Mouse (Mus musculus) lung, postnatal 0 days (tissue): ENCODE data around the gene Eif3c. TPM values are rescaled to one million over a fixed set of nuclear protein-coding genes. Genes with fewer than 3 reads are reported as not detected.

Source experiments
- ATAC-seq: fragments of 200-750 bp; cut with Nextera tagmentation; 2 replicates; pipeline ENCODE4 v1.8.0; 2017; ENCODE audit warnings: moderate library complexity
- DNase-seq: peaks from one replicate; pipeline ENCODE4 v3.0.0-alpha.2; 2016; ENCODE audit warnings: low spot score
- H3K27ac ChIP-seq: fragments of 300-500 bp; sonication (generic); 2 replicates; pipeline ENCODE4 v1.5.1; 2014; ENCODE audit warnings: antibody characterized with exemption, mild to moderate bottlenecking, low read length, mixed read lengths
- H3K27me3 ChIP-seq: fragments of 300-500 bp; sonication (generic); replicated peaks from 2 replicates; pipeline ENCODE4 v1.6.1; 2014; ENCODE audit warnings: low read length, mixed read lengths; ENCODE audit not compliant: insufficient read depth
- H3K36me3 ChIP-seq: fragments of 300-500 bp; sonication (generic); 2 replicates; pipeline ENCODE4 v1.6.1; 2014; ENCODE audit warnings: low read length, mixed read lengths; ENCODE audit not compliant: insufficient read depth
- H3K4me1 ChIP-seq: fragments of 300-500 bp; sonication (generic); 2 replicates; pipeline ENCODE4 v1.6.1; 2014; ENCODE audit warnings: antibody characterized with exemption, low read depth, low read length, mixed read lengths; ENCODE audit not compliant: insufficient read depth
- H3K4me2 ChIP-seq: fragments of 300-500 bp; sonication (generic); replicated peaks from 2 replicates; pipeline ENCODE4 v1.6.1; 2014; ENCODE audit warnings: low read depth, mild to moderate bottlenecking, low read length, moderate library complexity, mixed read lengths
- H3K4me3 ChIP-seq: fragments of 300-500 bp; sonication (generic); 2 replicates; pipeline ENCODE4 v1.5.1; 2014; ENCODE audit warnings: low read depth, low read length
- H3K9ac ChIP-seq: fragments of 300-500 bp; sonication (generic); replicated peaks from 2 replicates; pipeline ENCODE4 v1.6.1; 2014; ENCODE audit warnings: low read depth, mild to moderate bottlenecking
- H3K9me3 ChIP-seq: fragments of 300-500 bp; sonication (generic); 2 replicates; pipeline ENCODE4 v1.6.1; 2016; ENCODE audit warnings: low read length, mixed read lengths
- CTCF ChIP-seq: IDR thresholded peaks from 2 replicates; pipeline ENCODE4 v1.5.1; 2016; ENCODE audit warnings: antibody characterized with exemption, mild to moderate bottlenecking
- EP300 ChIP-seq: IDR thresholded peaks from 2 replicates; pipeline ENCODE4 v1.6.1; 2016; ENCODE audit warnings: antibody characterized with exemption, mild to moderate bottlenecking, control low read depth
- WGBS: fragments of 180-500 bp; shearing (Covaris S2); extraction: QIAGEN DNeasy Blood & Tissue Kit; methylation state at CpG from one replicate; pipeline ENCODE4 v1.1.7; 2014; 5-methylcytosine and 5-hydroxymethylcytosine counted together
- polyA plus RNA-seq: library from polyadenylated mRNA; unstranded; fragments of >200 nt; fragmentation: Nextera tagmentation; extraction: Ambion mirVana; gene quantifications from 2 replicates; pipeline ENCODE4 v1.2.1, GENCODE M21; 2015

Gene Eif3c
- polyA plus RNA-seq, 1 experiment from 2014 or later, result 141 TPM

DNA sequence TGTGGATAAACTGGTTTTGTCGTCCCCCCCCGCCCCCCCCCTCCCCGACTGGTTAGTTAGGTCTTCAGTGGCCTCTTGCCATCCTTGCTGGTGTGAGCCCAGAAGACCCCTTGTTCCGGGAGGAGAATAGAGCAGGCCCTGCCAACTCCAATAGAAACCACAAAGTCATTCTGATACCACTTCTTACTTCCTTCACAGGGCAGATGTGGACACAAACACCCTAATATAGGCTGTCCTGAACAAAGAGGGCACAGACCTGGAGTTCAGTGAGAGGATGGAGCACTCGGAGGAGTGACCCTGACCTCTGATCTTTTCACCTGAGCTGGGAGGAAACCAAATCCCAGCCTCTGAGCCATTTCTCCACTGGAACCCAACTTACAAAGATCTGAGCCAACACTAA, 35.7 kb upstream of the Eif3c start:
- Histone ChIP-seq H3K27ac (no peak overlapping the region), H3K27me3 (no peaks in the 10 kb centered on the region), H3K4me2 (no peak overlapping the region), H3K4me1 (no peaks in the 10 kb centered on the region), H3K9me3 (no peaks in the 10 kb centered on the region), H3K9ac (no peak overlapping the region), H3K36me3 (no peaks in the 10 kb centered on the region), H3K4me3 (no peak overlapping the region)
- DNase-seq (no peak), ATAC-seq (no peak)
- 22% methylated on average over 5 of the region's 5 CpGs for WGBS
- TF ChIP-seq CTCF (no peak), EP300 (no peak)

DNA sequence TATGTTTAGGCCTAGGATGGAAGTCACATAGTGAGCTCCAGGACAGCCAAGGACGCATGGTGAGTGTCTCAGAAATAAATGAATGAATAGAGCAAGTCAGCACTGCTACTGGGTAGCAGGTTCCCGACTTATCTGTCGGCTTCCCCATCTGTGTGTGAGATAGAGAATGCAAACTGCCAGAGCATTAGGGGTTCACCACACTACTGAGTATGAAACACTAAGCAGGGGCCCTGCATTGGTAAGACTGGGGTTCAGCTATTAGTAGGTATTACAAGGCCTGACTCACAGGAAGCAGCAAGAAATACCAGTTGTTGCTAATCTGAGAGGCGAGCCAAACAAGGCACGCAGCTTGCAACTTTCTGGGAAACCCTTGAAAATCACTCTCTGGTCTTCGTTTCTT, 32.7 kb upstream of the Eif3c start:
- TF ChIP-seq CTCF (no peak), EP300 (no peak)
- Histone ChIP-seq H3K36me3 (no peaks in the 10 kb centered on the region), H3K4me3 (no peak overlapping the region), H3K4me2 (no peak overlapping the region), H3K9me3 (no peaks in the 10 kb centered on the region), H3K27me3 (no peaks in the 10 kb centered on the region), H3K9ac (no peak overlapping the region), H3K27ac (no peak overlapping the region), H3K4me1 (no peaks in the 10 kb centered on the region)
- ATAC-seq (no peak), DNase-seq (no peak)
- 71% methylated on average over 6 of the region's 6 CpGs for WGBS

DNA sequence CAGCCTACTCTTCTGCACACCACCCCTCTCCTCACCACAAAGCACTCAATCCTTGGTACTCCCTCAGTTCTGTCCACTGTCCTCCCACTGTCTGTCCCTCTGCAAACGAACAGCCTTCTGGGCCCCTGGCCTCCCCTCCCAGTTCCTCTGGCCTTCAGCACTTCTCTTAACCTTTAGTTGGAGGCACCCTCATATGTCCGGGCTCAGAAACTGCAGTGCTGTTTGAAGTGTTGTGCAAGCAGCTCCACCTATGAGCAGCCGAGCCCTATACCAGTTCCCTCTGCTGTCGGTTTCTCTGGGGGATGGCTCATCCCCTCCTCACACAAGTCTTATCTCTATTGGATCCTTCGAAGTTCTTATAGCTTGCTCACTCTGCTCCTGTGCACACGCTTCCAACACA, 30.2 kb upstream of the Eif3c start:
- no peaks in the 10 kb centered on the region for H3K36me3 ChIP-seq
- WGBS, result 35% methylated on average over 6 of the region's 6 CpGs
- H3K4me3 ChIP-seq, result no peak overlapping the region
- H3K4me1 ChIP-seq, result no peaks in the 10 kb centered on the region
- no peak overlapping the region for H3K27ac ChIP-seq
- no peak overlapping the region for H3K9ac ChIP-seq
- ATAC-seq, result no peak
- no peak overlapping the region for H3K4me2 ChIP-seq
- no peaks in the 10 kb centered on the region for H3K27me3 ChIP-seq
- TF ChIP-seq CTCF (no peak), EP300 (no peak)
- DNase-seq, result no peak
- H3K9me3 ChIP-seq, result no peaks in the 10 kb centered on the region

DNA sequence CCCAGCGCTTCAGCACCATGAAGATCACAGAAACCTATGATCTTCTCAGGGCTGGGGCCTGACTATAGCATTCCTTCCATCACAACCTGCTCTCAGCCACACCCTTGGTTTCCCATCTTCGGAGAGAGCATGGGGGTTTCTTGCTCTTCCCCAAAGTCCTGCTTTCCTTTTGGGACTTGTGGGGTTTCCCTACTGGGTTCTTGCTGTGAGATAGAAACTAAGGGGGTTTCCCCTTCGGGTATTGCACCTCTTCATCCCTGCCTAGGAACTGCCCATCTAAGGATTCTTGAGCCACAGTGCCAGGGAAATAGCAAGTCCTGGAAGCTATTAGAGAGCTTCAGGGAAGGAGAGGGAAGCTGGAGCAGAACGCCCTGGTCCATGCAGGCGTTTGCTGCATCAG, 29.7 kb upstream of the Eif3c start:
- Histone ChIP-seq H3K4me2 (no peak overlapping the region), H3K9me3 (no peaks in the 10 kb centered on the region), H3K4me1 (no peaks in the 10 kb centered on the region), H3K27ac (no peak overlapping the region), H3K9ac (no peak overlapping the region), H3K4me3 (no peak overlapping the region), H3K27me3 (no peaks in the 10 kb centered on the region), H3K36me3 (no peaks in the 10 kb centered on the region)
- no peak for ATAC-seq
- TF ChIP-seq EP300, result no peak
- TF ChIP-seq CTCF, result no peak
- 79% methylated on average over 5 of the region's 5 CpGs for WGBS
- no peak for DNase-seq

DNA sequence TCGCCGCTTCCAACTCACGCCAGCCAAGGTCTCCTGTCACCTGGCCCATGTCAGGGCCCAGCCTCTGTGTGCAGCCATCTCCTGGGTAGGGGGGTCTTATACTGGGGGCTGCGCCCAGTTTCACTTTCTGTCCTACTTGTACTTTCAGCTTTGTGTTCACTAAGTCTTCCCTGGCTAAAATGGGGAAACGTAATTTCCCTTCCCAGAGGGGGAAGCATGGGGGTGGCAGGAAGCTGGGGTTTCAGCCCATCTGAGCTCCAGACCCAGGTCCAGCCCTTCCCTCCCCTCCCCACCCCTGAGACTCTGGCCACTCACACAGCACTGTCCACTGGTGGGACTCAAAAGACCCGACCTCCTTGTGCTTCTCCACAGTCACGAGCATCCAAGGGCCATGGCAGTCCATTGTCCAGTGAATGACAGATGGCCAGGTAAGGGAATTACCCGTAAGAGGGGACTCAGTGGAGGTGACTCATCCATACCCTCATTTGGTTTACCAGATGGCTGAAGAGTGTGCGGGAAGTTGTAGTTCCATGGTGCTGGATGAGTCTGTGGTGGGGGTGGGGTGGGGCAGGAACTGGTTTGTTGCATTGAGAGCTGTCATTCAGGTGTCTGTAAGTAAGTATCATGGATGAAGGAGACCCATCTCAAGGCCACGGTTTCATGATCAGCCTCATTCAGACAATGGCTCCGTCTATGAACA, 28.8 kb upstream of the Eif3c start, which contains the start of gene Il27:
Il27 (minus strand) TSS at position 80 of the 700 bp plus-strand sequence.
- Histone ChIP-seq H3K9me3 (no peaks in the 10 kb centered on the region), H3K36me3 (no peaks in the 10 kb centered on the region)
- WGBS, result 74% methylated on average over 11 of the region's 11 CpGs

DNA sequence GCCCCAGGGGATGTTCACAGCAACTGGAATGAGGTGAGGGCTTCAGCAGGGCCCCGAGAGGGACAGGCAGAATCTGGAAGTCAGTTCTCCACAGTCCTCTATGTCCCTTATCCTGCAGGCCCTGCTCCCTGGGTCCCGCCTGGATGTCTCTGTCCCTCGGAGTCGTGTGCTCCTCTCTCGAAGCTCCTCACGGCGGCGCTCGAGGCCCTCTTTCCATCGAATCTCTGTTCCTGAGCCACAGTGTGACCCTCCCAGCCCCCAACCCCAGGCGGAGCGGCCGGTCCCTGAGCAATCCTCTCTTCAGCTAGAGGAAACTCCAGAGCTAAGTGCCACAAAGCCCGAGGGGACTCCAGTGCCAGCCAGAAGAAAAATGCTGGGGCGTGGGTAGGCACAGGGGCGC, 21.6 kb upstream of the Eif3c start:
- H3K4me2 ChIP-seq, result no peak overlapping the region; the same call in 1 of the 2 replicates
- DNase-seq (peak; percentile 85), ATAC-seq (peak; percentile 69)
- WGBS, result 6% methylated on average over 14 of the region's 16 CpGs
- H3K9ac ChIP-seq, result 0 out of 2 replicates have a peak overlapping the region, but pooled peaks have one; percentile 12
- H3K27me3 ChIP-seq, result no peaks in the 10 kb centered on the region
- H3K4me1 ChIP-seq, result no peaks in the 10 kb centered on the region; the same call in 1 of the 2 replicates
- H3K9me3 ChIP-seq, result no peaks in the 10 kb centered on the region
- no peaks in the 10 kb centered on the region for H3K36me3 ChIP-seq
- no peak overlapping the region for H3K27ac ChIP-seq
- H3K4me3 ChIP-seq, result no peak overlapping the region
- TF ChIP-seq EP300, result no peak
- peak; percentile 85 for TF ChIP-seq CTCF

More for the DNA sequence above, 28.8 kb upstream of the Eif3c start, which contains the start of gene Il27:
- DNase-seq, result no peak
- Histone ChIP-seq H3K4me2 (no peak within 1 kb of the TSS; the same call in 1 of the 2 replicates), H3K27me3 (no peaks in the 10 kb centered on the region), H3K4me1 (no peaks in the 10 kb centered on the region), H3K27ac (no peak within 1 kb of the TSS), H3K4me3 (no peak within 1 kb of the TSS), H3K9ac (no peak within 1 kb of the TSS)
- TF ChIP-seq EP300 (no peak), CTCF (no peak)
- ATAC-seq, result no peak
